Mouse (Mus musculus) CH12.LX (cell line): Measurements from ENCODE around the gene Hip1r.

Source experiments
- CTCF ChIP-seq, 2 experiments: IDR thresholded peaks in 1 of 2; conservative IDR thresholded peaks in 1 of 2; 2 replicates each; pipeline ENCODE4 v1.5.1; 2011 to 2012; ENCODE audit warnings: low read depth in 2 of 2, low read length in 2 of 2, improper control_type of control experiment in 1 of 2, inconsistent platforms in 1 of 2, mild to moderate bottlenecking in 1 of 2, moderate library complexity in 1 of 2
- ELF1 ChIP-seq: IDR thresholded peaks from 2 replicates; pipeline ENCODE4 v1.6.1; 2014; ENCODE audit warnings: low read depth, mild to moderate bottlenecking, inconsistent platforms, low read length, improper control_type of control experiment
- EP300 ChIP-seq: IDR thresholded peaks from 2 replicates; pipeline ENCODE4 v1.6.1; 2011; ENCODE audit warnings: low read length, improper control_type of control experiment
- ETS1 ChIP-seq: conservative IDR thresholded peaks from 2 replicates; pipeline ENCODE4 v1.6.1; 2012; ENCODE audit warnings: low read depth, mild to moderate bottlenecking, inconsistent platforms, low read length, improper control_type of control experiment, moderate library complexity
- JUND ChIP-seq: conservative IDR thresholded peaks from 2 replicates; pipeline ENCODE4 v1.6.1; 2011; ENCODE audit warnings: low read depth, low read length, improper control_type of control experiment
- NRF1 ChIP-seq: IDR thresholded peaks from 2 replicates; pipeline ENCODE4 v1.6.1; 2014; ENCODE audit warnings: low read depth, mild to moderate bottlenecking, inconsistent platforms, low read length, improper control_type of control experiment, moderate library complexity
- POLR2A ChIP-seq: IDR thresholded peaks from 2 replicates; pipeline ENCODE4 v1.6.1; 2011; ENCODE audit warnings: low read depth, mild to moderate bottlenecking, improper control_type of control experiment, low read length
- ZC3H11A ChIP-seq: IDR thresholded peaks from 2 replicates; pipeline ENCODE4 v1.6.1; 2012; ENCODE audit warnings: low read depth, mild to moderate bottlenecking, inconsistent platforms, low read length, improper control_type of control experiment

GRCm38 (mm10) chr5:123961046-123961445 lies 12.4 kb upstream of the Hip1r start:
- TF ChIP-seq POLR2A = no peak
- TF ChIP-seq CTCF (conservative IDR thresholded peaks at IDR 0.05 in 1 of 2, IDR thresholded peaks at IDR 0.05 in 1 of 2; ENCODE audit: low read depth in 2 of 2, low read length in 2 of 2) = no peak
- TF ChIP-seq ETS1 = no peak
- no peak for TF ChIP-seq NRF1
- TF ChIP-seq ZC3H11A = no peak
- no peak for TF ChIP-seq JUND
- TF ChIP-seq EP300 = no peak
- no peak for TF ChIP-seq ELF1
